Mouse (Mus musculus) cerebellum, postnatal 25 days (tissue): ENCODE measurements around the gene Rsph1.

Experiments used
- DNase-seq, 2 experiments: peaks; one replicate each; pipeline ENCODE4 v3.0.0; 2021; ENCODE audit warnings: mixed read lengths in 2 of 2

Rsph1 gene

DNA sequence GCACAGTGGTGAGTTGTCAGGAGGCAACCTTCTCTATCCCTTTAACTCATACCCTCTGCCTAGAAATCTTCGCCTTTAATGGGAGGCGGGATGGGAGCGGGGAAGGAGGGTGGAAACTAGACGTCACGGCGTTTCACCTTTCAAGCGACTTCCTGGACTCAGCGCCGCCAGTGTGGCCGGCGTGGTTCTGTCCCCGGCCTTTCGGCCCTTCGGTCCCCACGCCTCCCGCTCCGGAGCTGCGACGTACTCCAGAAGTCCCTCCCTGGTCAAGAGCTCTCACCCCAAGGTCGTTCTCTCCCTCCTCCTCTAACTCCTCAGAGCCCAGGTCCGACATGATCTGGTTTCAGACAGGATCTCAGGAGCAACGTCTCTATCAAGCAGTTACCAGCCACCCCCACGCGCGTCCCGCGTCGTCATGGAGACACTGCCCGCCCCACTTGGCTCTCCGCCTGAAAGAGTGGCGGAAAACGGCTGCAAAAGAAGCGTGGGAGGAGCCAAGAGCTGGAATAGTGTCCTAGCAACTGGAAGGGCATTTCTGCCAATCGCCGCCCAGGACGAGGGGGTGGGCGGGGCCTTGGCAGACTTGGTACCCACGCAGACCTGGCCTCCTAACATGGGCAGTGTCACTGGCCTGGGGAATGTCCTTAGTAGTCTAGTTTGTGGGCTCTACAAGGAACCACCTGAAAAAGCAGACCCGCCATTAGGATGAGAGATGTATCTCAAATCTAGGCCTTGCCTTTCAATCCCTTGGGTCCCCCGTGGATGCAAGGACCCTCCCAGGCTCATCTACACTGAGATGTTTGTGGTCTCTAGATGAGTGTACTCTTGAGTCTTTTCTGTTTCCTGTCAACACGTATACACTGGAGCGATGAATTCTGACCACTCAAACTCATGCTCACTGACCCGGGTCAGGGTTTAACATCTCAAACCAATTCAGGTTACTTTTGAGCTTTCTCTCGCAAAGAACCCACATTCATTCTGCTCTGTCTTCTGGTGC, at the start of gene Rsph1:
TSS of gene Rsph1 (minus strand) at position 462 of the 997 bp plus-strand sequence.
- peak; percentile 97 for DNase-seq

DNA sequence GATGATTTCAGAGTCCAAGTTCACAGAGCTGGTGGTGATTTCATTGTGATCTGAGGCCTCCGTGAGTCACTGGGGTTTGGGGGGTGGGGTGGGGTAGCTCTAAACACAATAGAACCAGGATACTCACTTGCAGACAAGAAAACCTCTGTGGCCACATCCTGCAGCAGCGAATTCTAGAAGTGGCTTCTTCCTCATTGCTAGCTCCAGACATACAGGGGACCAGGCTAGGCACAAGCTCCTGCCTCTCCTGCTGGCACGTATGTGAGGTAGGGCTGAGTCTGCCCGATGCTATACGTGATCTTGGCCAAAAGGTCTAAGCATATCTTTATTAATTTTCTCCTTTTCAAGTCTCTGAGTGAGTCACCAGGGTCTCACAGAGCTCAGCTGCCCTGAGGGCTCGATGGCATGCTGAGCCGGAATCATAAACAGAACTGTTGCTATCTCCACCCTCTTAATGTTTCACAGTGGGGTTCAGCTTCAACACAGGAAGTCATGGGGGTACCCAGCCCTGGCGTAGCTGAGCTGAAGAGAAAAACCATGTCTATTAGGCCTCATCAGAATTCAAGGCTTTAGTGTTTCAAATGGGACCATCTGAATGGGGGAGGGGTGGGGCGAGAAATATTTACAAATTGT, 49.2 kb upstream of the Rsph1 start:
- no peak for DNase-seq

GRCm38 (mm10) chr17:31325451-31326219, 48.5 kb upstream of the Rsph1 start:
- DNase-seq: peak in 1 of 2 experiments; percentile 68

DNA sequence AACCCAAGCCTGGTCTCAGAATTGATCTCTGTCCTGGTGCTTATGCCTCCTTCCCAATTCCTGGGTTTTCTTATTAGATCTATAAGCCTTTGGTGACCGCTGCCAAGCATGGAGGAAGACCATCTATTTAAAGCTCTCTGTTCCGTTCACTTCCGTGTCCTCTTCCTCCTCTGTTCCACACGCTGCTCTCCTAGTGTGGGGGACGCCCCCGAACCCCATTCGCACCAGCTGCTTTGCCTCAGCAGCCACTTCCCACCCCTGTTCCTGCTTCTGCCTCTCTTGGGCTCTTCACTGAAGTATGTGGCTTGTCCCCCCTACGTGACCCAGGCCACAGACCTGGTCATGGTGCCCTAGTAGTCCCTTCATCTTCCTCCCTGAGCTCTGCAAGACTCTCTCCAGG, 47.0 kb upstream of the Rsph1 start:
- DNase-seq: no peak

GRCm38 (mm10) chr17:31323379-31323778, 46.2 kb upstream of the Rsph1 start:
- no peak for DNase-seq

GRCm38 (mm10) chr17:31322446-31322845, 45.3 kb upstream of the Rsph1 start:
- DNase-seq: peak; percentile 40 to 65

DNA sequence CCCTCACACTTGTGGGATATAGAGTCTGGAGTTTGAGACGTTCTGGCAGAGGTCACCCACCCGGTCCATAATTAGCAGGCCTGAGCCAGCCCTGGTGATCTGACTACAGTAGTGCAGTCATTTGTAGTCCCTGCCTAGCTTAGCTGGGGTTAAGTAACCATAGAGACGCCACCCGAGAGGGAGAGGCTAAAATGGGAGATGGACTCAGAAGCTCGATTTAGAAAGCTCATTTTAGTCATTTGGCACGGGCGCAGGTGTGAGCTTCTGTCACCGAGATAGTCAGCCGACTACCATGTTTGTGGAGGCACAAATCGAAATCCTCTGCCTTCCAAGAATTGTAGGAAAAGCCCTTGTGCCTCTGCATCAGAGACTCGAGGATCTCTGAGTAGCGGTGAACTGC, 44.2 kb upstream of the Rsph1 start:
- peak; percentile 74 to 82 for DNase-seq

DNA sequence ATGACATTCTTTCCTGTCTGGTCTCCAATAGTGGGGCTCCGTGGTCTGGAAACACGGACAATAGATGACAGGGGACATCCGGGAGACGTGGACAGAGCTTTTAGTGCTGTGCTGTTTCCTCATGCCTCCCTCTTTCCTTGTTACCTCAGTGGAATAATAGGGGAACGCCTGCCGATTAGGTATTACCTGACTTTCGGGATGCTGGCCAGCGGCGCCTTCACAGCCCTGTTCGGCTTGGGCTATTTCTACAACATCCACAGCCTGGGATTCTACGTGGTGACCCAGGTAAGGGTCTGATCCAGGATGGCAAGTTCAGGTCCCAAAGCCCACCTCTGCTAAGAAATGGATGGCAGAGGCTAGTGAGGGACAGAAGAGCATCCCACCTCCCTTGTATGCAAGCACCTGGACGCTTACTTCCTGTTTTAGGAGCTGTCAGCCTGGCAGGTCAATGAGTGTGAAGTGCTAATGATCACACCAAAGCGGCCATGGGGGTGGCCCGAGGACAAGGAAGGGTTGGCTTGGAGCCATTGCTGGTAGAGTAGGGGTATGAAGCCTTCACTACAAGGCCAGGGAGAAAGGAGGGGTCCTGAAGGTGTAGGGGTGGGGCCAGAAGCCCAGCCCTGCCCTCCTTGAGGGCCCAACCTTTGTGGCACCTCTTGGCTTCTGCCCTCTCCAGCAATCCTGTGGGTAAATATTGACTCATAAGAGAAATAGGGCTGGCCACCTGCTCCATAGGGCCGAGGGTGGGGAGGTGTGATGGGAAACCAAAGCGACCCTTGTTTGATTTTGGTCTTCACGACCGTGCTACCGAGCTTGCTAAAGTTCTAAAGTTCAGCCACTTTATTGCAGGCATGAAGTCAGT, 42.0 kb upstream of the Rsph1 start:
- no peak for DNase-seq

DNA sequence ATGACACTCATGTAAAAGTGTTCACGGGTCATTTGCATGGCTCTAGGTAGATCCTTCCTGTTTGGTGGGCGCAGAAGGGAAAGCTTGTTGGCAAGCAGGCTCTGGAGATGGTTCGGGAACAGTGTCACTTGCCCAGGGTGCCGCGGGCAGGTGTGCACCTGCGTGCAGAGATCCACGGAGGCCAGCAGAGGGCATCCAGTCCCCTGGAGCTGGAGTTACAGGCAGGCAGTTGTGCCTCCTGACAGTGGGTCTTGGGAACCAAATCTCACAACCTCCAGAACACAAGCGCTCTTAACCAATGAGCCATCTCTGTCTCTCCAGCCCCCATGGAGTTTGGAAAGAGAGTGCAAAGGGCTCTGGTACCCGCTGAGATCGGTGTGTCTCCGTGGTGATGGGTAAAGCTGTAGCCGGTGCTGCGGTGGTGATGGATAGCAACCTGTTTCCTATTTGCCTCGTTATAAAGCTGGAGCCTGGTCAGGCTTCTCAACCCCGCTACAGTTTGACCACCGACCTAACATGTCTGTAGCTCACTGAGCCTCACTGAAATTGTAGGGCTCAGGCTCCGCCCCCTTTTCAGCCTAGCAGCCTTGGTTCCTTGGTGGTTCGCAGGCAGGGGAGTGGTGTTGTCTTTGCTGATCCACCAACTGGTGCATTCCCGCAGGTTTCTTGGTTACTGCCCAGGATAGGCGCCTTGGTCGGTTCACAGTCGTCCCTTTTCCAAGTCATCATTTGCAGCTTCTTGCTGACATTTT, 40.5 kb upstream of the Rsph1 start:
- DNase-seq: peak in 1 of 2 experiments; percentile 56

DNA sequence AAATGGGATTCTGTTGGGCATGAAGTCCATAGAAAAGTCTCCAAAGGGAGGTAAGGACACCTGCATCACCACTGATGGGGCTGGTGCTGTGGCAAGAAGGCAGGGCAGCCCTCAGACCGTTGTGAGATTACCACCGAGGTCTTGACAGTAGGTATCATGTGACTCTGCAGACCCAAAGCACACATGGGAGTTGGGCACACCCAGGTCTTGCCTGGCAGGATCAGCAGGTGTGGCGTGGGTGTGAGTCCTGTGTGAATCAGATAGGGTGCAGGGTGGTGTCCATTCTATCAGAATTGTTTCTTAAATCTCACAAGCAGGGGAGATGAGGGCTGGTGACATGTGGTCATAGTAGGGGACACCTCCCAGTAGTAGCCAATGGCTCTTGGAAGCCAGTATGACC, 39.8 kb upstream of the Rsph1 start:
- DNase-seq: no peak

DNA sequence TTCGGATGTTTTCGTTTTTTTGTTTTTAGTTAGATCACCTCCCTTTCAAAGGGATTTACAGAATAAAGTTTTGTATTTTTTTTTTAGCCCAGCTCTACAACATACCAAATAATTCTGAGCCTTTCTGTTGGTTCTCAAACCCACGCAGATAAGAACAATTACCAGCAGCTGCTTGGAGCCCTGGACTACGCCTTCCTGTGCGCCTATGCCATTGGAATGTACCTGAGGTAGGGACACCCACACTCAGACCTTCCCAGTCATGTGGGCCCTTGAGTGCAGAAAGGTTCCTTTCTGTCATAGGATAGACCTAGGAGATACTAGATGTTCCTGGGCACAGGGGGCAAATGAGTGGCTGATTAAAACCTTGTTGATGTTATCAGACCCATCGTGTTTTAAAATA, 38.8 kb upstream of the Rsph1 start:
- no peak for DNase-seq

- peak in 1 of 2 experiments; percentile 24 for DNase-seq
Observed at GRCm38 (mm10) chr17:31315046-31315792, 38.0 kb upstream of the Rsph1 start.

- DNase-seq: no peak
Observed at GRCm38 (mm10) chr17:31312648-31313047, 35.5 kb upstream of the Rsph1 start.

DNA sequence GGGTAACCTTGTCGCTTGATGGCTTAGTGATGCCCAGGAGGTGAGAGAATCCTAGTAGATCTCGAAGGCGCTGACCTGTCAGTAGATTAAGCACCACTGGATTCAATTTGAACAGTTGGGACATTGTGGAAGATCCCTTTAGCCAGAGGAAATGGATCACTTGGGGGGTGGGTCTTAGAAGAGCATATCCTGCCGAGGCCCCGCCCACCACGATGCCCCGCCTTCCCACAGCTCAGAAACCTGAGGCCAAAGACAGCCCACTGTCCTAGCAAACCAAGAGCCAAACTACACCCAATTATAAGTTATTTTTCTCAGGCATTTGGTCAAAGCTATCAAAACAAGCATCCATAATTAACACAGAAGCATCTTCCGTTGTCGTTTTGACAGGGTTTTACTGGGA, 33.9 kb upstream of the Rsph1 start:
- no peak for DNase-seq

- peak in 1 of 2 experiments; percentile 49 for DNase-seq
Observed at GRCm38 (mm10) chr17:31309281-31309793, 32.2 kb upstream of the Rsph1 start.

GRCm38 (mm10) chr17:31308291-31308816, 31.2 kb upstream of the Rsph1 start:
- no peak for DNase-seq

DNA sequence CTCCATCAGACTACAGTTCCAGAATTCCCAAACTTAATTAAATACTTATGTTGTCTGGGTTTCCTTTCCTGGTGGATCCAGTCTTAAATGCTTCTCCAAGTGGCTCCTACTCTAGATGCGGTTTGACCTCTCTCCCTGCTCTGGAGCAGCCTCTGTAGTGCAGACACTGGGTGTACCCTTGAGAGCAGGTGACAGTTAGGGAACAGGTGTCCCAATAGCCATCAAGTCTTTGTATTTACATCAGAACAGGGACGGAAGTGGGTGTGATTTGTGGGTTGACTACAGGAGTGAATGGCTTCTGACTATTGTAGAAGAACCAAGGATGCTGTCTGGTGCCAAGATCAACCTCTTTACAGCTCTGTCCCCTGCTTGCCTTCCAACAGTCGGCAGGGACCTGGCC, 30.6 kb upstream of the Rsph1 start:
- no peak for DNase-seq

- DNase-seq: no peak
Observed at GRCm38 (mm10) chr17:31305776-31306120, 28.6 kb upstream of the Rsph1 start.

DNA sequence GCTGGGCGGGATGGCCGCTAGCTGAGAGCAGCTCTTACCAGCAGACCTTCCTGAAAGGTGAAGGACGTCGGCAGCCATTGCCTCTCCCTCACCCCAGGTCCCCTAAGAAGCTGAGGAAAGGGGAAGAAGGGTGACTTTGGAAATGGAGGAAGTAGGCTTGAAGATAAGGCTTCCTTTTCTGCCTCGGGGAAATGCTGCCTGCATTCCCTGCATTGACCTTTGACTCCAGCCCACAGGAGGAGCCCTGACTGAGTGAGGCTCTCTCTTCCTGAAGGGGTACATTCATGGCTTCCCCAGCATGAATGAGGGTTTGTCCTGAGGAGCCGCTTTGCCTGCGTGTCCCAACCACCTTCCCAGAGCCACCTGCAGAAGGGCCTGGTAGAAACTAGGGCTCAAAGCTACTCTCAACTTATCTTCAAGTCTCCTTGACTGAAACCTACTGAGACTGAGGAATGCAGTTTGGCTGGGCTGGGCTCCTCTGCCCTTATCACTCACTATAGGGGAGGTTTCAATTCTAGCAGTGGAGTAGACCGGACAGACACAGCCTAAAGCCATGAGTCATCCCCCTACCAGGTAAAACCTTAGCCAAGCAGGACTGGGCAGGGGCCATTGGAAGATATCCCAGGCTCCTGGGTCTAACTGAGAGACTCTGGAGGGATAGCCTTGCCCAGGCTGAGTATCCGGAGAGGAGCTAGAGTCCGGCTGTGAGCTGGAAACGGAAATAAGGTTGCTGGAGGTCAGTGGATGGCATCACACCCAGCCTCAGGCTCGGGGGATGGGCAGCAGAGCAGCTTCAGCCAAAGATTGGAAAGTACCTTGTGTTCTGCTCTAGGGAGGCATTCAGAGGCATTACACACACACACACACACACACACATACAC, 28.0 kb upstream of the Rsph1 start:
- peak; percentile 51 to 68 for DNase-seq
